Mouse (Mus musculus) embryo, embryonic 10.5 days (tissue): ENCODE results near the gene Pbld2.
"Not testable (repeated sequence)": the region's sequence is repeated elsewhere in the genome, so short reads cannot be mapped to it uniquely, and the experiment has no call there.

Source experiments
- DNase-seq: peaks from one replicate; pipeline ENCODE4 v3.0.0-alpha.2; 2015; ENCODE audit warnings: low spot score

Pbld2 gene

GRCm38 (mm10) chr10:63025491-63026011 lies 1.4 kb downstream of the Pbld2 start:
- peak; percentile 69 for DNase-seq

- peak; percentile 87 for DNase-seq
Measured at GRCm38 (mm10) chr10:63026156-63026794, 2.2 kb downstream of the Pbld2 start.

GRCm38 (mm10) chr10:63026795-63027160 lies 2.7 kb downstream of the Pbld2 start:
- DNase-seq, result peak; percentile 39

GRCm38 (mm10) chr10:63027376-63028161 lies 3.5 kb downstream of the Pbld2 start:
- no peak for DNase-seq

DNA sequence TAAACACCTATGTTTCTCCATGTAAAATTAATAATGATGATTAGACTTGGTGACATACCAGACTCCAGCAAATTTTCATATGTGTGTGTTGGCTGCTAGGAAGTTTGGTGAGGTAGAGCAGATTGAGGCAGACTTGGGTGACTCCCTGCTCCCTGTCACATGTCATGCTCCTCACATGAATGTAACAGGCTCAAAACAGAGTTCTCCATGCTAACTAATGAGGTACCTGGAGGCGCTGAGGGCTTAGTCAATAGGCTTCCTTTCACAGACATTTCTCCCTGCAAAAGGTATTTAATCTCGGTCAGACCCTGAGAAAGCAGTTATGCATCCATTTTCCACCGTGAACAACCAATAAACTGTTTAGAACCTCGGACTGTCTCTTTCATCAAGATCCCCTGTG lies 4.3 kb downstream of the Pbld2 start:
- no peak for DNase-seq

- DNase-seq, result no peak
Measured at GRCm38 (mm10) chr10:63032267-63032666, 8.2 kb downstream of the Pbld2 start.

- no peak for DNase-seq
Measured at GRCm38 (mm10) chr10:63032956-63033355, 8.8 kb downstream of the Pbld2 start.

DNA sequence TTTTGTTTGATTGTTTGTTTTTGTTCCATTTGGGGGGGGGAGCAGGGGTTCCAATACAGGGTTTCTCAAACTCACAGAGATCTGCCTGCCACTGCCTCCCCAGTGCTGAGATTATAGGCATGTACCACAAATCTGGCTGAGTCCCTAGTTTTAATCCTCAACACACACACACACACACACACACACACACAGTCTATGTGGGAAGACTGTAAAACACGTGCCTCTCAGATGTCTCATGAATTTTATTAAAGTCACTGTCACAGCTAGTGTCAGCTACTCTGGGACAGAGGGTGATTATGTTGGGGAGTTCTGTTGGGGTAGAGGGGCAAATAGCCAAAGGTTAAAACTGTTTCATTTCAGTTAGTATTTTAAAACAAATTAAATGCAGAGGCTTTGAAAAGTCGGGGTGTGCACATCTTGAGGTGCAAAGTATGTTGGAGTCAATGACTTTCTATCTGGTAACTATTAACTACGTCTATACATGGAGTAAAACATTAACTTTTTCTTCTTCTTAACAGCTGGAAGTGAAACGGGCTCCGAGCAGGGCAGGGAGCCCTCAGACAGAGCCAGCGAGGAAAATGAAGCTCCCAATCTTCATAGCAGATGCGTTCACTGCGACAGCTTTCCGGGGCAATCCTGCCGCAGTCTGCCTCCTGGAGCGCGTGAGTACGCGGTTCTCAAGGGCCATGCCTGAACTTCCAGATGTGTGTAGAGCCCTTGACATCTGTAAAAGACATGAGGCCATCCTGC lies 14.6 kb downstream of the Pbld2 start:
- no peak for DNase-seq

DNA sequence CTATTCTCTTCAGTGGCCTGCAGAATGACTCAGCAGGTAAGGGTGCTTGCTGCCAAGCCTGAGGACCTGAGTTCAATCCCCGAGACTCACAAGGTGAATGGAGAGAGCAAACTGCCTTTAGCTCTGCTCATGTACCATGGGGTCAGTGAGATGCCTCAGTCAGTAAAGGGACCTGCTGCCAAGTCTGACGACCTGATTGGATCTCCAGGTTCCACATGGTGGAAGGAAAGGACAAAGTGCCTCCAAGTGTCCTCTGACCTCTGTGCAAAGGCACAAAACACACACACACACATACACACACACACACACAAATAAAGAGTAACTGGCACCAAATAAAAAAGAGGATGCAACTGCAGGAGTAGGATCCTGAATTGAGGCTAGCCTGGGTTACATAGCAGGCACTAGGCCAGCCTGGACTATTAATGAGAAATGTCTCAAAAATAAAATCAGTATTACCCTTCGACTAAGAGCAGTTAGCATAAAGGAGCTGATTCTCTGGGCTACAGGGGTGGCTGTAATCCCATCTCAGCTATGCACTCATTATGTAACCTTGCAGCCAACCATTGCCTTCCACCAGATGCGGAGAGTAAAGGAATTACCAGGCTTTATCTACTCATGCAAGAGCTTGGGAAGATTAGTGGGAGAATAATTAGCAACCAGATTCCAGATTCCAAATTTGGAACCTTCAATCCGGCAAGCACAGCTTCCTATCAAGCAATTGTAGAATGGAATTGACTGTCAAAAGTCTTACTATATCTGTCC lies 15.9 kb downstream of the Pbld2 start:
- DNase-seq, result no peak

GRCm38 (mm10) chr10:63043154-63043553 lies 19.0 kb downstream of the Pbld2 start:
- no peak for DNase-seq

GRCm38 (mm10) chr10:63047751-63048150 lies 23.6 kb downstream of the Pbld2 start:
- DNase-seq, result no peak

DNA sequence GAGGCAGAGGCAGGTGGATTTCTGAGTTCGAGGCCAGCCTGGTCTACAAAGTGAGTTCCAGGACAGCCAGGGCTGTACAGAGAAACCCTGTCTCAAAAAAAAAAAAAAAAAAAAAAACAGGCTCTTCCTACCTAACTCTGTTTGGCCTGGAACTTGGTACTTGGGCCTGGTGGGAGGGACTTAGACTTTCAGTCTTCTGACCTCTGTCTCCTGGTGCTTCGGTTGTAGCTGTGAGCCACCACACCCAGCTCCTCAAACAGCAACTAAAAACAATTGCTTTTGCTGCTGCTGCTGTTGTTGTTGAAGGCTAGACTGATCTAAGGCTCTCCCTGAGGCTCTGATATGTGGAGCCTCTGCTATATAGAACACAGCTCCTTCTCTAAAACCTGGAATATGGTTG lies 25.0 kb downstream of the Pbld2 start:
- DNase-seq, result no peak

GRCm38 (mm10) chr10:63051267-63051666 lies 27.2 kb downstream of the Pbld2 start:
- no peak for DNase-seq

DNA sequence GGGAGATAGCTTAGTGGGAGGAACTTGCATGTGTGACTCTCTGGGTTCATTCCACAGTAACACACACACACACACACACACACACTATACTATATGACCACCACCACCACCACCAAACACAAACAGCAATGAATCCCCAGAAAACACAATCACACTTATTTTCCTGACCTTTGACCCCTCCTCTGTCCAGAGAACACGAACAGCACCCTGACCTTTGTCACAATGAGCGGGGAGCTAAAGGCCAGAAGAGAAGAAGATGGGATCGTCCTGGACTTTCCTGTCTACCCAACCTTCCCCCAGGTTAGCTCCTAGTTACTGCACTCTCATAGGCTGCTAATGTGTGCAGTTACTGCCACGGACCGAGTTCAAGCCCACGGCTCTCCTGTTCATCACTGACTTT lies 27.9 kb downstream of the Pbld2 start:
- DNase-seq, result no peak

DNA sequence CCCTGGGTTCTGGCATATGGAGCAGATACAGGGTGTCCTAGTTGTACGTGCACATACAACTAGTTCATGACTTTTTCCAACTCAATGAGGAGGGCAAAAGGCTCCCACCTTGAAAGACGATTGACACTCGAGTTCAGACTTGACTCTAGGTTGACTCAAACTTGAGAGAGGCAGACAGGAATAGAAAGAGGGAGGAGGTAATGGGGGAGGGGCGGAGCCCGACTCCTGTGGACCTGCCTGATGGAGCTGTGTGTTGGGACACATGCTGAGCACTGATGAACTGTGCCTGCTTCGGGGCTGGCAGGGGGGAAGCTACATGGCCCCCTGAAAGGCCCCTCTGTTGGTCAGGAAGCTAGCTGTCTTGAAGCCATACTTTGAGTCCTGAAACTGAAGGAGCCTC lies 28.9 kb downstream of the Pbld2 start:
- no peak for DNase-seq

- DNase-seq, result not testable (repeated sequence)
Measured at GRCm38 (mm10) chr10:63054071-63054470, 30.0 kb downstream of the Pbld2 start.

- DNase-seq, result no peak
Measured at GRCm38 (mm10) chr10:63054586-63054985, 30.5 kb downstream of the Pbld2 start.

GRCm38 (mm10) chr10:63056966-63057750 lies 33.0 kb downstream of the Pbld2 start:
- no peak for DNase-seq

DNA sequence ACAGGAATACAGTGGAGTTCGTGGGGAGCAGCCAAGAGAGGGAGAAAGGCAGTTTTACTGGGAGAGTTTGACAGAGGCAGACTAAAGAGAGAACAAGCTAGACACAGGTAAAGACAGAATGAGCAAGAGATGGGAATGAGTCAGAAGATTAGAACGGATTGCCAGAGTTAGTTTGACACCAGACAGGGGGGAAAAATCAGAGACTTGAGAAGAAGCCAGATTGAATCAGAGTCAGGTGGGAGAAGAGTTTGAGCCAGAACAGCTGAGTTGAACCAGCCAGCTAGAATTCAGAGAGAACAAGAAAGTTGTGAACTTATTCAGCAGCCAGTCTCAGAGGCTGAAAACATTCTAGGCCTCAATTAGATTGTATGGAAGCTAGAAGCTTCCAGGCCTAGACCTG lies 35.7 kb downstream of the Pbld2 start, which contains the start of gene Pbld1:
Pbld1 (plus strand) TSS at position 301 of the 400 bp plus-strand sequence.
- DNase-seq, result no peak

DNA sequence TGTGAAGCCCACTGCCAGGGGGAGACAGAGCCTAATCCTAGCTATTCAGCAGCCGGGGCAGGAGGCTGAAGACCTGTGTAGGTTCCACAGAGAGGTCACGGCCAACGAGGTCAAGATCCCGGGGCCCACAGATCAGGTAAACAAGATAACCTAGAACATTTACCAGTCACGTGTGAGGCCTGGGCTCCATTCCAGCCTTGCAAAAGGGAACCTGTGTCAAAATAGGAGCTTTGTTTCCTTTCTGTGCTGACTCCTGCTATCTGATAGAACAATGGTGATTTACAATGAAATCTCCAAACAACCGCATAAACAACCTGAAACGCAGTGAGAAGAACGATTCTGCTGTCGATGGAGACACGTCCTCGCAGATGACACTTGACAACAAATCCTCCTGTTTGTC lies 36.3 kb downstream of the Pbld2 start:
- DNase-seq, result no peak

DNA sequence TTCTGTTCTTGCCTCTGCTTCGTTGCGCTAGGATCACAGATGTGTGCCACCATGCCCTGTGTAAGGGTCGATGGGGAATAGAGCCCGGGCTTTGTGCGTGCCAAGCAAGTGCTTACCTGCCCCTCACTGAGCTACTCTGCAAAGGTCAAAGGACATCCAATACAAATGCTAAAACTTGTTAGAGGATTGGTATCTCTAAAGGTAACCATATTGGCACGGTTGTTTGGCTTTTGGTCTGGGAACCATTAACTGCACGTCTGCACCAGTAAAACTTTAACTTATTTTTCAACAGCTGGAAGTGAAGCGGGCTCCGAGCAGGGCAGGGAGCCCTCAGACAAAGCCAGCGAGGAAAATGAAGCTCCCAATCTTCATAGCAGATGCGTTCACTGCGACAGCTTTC lies 37.2 kb downstream of the Pbld2 start:
- DNase-seq, result no peak
